Mouse (Mus musculus): Measurements from ENCODE around the gene Mall.

Mall gene

GRCm38 (mm10) chr2:127728661-127729450 lies 876 bp downstream of the Mall start:
- no peak for DNase-seq (ENCODE audit: low spot score)

GRCm38 (mm10) chr2:127728146-127728545 lies 1.6 kb downstream of the Mall start:
- no peak for DNase-seq (ENCODE audit: low spot score)

GRCm38 (mm10) chr2:127723193-127723592 lies 6.5 kb downstream of the Mall start:
- DNase-seq (ENCODE audit: low spot score), result no peak

GRCm38 (mm10) chr2:127722176-127722892 lies 7.4 kb downstream of the Mall start:
- no peak for DNase-seq (ENCODE audit: low spot score)

GRCm38 (mm10) chr2:127718839-127719468 lies 10.8 kb downstream of the Mall start:
- DNase-seq (ENCODE audit: low spot score), result no peak

- DNase-seq (ENCODE audit: low spot score), result no peak
Measured at GRCm38 (mm10) chr2:127714726-127715125, 15.0 kb downstream of the Mall start.

- no peak for DNase-seq (ENCODE audit: low spot score)
Measured at GRCm38 (mm10) chr2:127708792-127709191, 20.9 kb downstream of the Mall start.

- DNase-seq (ENCODE audit: low spot score), result no peak
Measured at GRCm38 (mm10) chr2:127708060-127708459, 21.7 kb downstream of the Mall start.

- no peak for DNase-seq (ENCODE audit: low spot score)
Measured at GRCm38 (mm10) chr2:127705267-127705666, 24.5 kb downstream of the Mall start.

- DNase-seq (ENCODE audit: low spot score), result no peak
Measured at GRCm38 (mm10) chr2:127689239-127689638, 40.5 kb downstream of the Mall start.

GRCm38 (mm10) chr2:127683687-127684331 lies 45.9 kb downstream of the Mall start:
- peak; percentile 87 for DNase-seq (ENCODE audit: low spot score)

- DNase-seq (ENCODE audit: low spot score), result peak; percentile 78
Measured at GRCm38 (mm10) chr2:127667843-127668506, 61.8 kb downstream of the Mall start.

GRCm38 (mm10) chr2:127667015-127667414 lies 62.7 kb downstream of the Mall start:
- DNase-seq (ENCODE audit: low spot score), result no peak

GRCm38 (mm10) chr2:127662708-127663107 lies 67.0 kb downstream of the Mall start:
- DNase-seq (ENCODE audit: low spot score), result no peak

GRCm38 (mm10) chr2:127656086-127656720 lies 73.5 kb downstream of the Mall start, which contains the start of gene Mal:
Mal (minus strand) TSS chr2:127656695.
- peak; percentile 73 for DNase-seq (ENCODE audit: low spot score)

- DNase-seq (ENCODE audit: low spot score), result peak; percentile 19
Measured at GRCm38 (mm10) chr2:127655419-127655818, 74.3 kb downstream of the Mall start.

GRCm38 (mm10) chr2:127654786-127655185 lies 74.9 kb downstream of the Mall start:
- DNase-seq (ENCODE audit: low spot score), result no peak

All from embryo, embryonic 10.5 days (tissue).